Mouse (Mus musculus) heart, adult 2 months (tissue): ENCODE measurements around the gene Evi5. TPM values are rescaled to one million over a fixed set of nuclear protein-coding genes. Genes with fewer than 3 reads are reported as not detected.

Source experiments
- DNase-seq, 2 experiments: peaks; one replicate each; pipeline ENCODE4 v3.0.0; 2021
- H3K27ac ChIP-seq: fragments of 200-600 bp; 2 replicates; pipeline ENCODE4 v1.8.1; 2022
- H3K27me3 ChIP-seq: fragments of 200-500 bp; 2 replicates; pipeline ENCODE4 v1.6.1; 2012; ENCODE audit warnings: mild to moderate bottlenecking, low read length, inconsistent platforms, mixed read lengths; ENCODE audit not compliant: control insufficient read depth, insufficient read depth
- H3K36me3 ChIP-seq: fragments of 200-500 bp; 2 replicates; pipeline ENCODE4 v1.6.1; 2012; ENCODE audit warnings: low read length, inconsistent platforms; ENCODE audit not compliant: control insufficient read depth, insufficient read depth
- H3K4me1 ChIP-seq: fragments of 200-500 bp; 2 replicates; pipeline ENCODE4 v1.6.1; 2011; ENCODE audit warnings: low read length; ENCODE audit not compliant: control insufficient read depth, insufficient read depth
- H3K4me3 ChIP-seq: fragments of 200-600 bp; 2 replicates; pipeline ENCODE4 v1.8.1; 2022
- H3K79me2 ChIP-seq: fragments of 200-500 bp; replicated peaks from 2 replicates; pipeline ENCODE4 v1.6.1; 2012; ENCODE audit warnings: mild to moderate bottlenecking, inconsistent platforms, low read length, moderate library complexity, mixed read lengths; ENCODE audit not compliant: control insufficient read depth, insufficient read depth
- H3K9ac ChIP-seq: fragments of 200-500 bp; 2 replicates; pipeline ENCODE4 v1.6.1; 2012; ENCODE audit warnings: low read depth, mild to moderate bottlenecking, control low read depth, inconsistent platforms, low read length, mixed read lengths
- CTCF ChIP-seq: fragments of 200-600 bp; IDR thresholded peaks from 2 replicates; pipeline ENCODE4 v1.8.1; 2022; ENCODE audit warnings: antibody characterized with exemption, mild to moderate bottlenecking, moderate library complexity
- EP300 ChIP-seq: fragments of 200-500 bp; IDR thresholded peaks from 2 replicates; pipeline ENCODE4 v1.6.1; 2011; ENCODE audit warnings: low read depth, low read length, control low read depth; ENCODE audit not compliant: insufficient read depth
- POLR2A ChIP-seq: fragments of 200-500 bp; IDR thresholded peaks from 2 replicates; pipeline ENCODE4 v1.6.1; 2011; ENCODE audit warnings: mild to moderate bottlenecking, low read depth, low read length, control low read depth; ENCODE audit not compliant: insufficient read depth
- WGBS: fragments of 180-500 bp; shearing (Covaris S2); methylation state at CpG from one replicate; pipeline ENCODE4 v1.1.7; 2018; 5-methylcytosine and 5-hydroxymethylcytosine counted together
- intact Hi-C: fragments of 180-260 bp; cut with DNase I; formaldehyde crosslinking; loops from one replicate; pipeline ENCODE4 v1.15.1; 2025
- polyA plus RNA-seq: library from polyadenylated mRNA; depleted of rRNA; stranded (reverse); fragments of >200 nt; gene quantifications from 2 replicates; pipeline ENCODE4 v1.2.3, GENCODE M21; 2012
- total RNA-seq, 2 experiments: library from RNA; stranded (reverse); gene quantifications; 2 replicates each; pipeline ENCODE4 v1.2.3; 2021

The Evi5 gene
- total and polyA plus RNA-seq, 3 experiments, result 7.4 to 21.7 (median 20.5) TPM

DNA sequence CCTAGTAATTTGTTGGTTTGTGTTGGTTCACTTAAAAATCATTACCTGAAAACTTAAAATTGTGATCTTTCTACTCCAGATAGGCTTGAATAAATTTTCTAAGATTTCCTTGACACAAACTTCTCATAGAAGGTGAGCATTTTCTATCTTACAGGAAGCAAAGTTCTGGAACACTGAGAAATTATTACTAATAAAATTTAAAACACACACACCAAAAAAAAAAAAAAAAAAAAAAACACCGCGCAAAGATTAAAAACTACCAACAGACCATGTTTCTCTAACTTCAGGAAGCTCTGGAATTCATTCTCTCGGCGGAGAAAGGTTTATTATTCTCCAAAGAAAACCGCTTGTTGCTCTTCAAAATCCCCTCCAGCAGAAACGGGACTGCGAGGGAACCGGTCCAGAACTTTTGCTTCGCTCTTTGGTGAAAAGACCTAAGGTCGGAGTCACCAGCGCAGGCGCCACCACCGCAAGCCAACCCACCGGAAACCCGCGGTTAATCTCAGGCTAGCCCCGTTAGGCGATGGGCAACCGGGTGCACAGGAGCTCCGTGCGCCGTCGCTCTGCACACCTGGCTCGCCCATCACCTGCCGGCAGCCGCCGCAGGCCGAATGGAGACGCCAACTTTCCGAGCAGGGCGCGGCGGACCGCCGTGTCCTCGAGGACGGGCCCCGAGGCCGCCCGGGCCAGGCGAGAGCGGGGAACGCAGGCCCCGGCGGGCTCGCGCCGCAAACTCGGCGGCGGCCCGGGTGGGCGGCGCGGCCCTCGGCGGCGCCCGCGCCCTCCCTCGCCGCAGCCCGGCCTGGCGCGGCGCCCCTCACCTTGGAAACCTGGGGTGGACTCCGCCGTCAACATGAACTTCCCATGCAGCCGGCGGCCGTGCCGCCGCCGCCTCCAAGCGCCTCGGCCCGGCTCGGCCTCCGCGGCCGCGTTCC lies 6.7 kb downstream of the Evi5 start:
- WGBS, result under 1% methylated on average over 64 of the region's 82 CpGs
- TF ChIP-seq EP300 (no peak), CTCF (no peak), POLR2A (0 out of 2 replicates have a peak, but pooled peaks have one; percentile 32)
- H3K9ac ChIP-seq, result peak overlapping the region; percentile 95
- peaks cover 4% of the 10 kb centered on the region for H3K79me2 ChIP-seq
- H3K27me3 ChIP-seq, result no peaks in the 10 kb centered on the region
- DNase-seq, result peak; percentile 79 to 82
- H3K27ac ChIP-seq, result peak overlapping the region; percentile 85
- H3K4me1 ChIP-seq, result peaks cover 2% of the 10 kb centered on the region
- peaks cover 8% of the 10 kb centered on the region for H3K36me3 ChIP-seq
- peak overlapping the region; percentile 82 for H3K4me3 ChIP-seq
- intact Hi-C loops, result loop anchor here (2.0 to 5.0 kb wide), 2 partner anchors 33 to 61 kb away; partner anchors contain the start of gene Rpl5

DNA sequence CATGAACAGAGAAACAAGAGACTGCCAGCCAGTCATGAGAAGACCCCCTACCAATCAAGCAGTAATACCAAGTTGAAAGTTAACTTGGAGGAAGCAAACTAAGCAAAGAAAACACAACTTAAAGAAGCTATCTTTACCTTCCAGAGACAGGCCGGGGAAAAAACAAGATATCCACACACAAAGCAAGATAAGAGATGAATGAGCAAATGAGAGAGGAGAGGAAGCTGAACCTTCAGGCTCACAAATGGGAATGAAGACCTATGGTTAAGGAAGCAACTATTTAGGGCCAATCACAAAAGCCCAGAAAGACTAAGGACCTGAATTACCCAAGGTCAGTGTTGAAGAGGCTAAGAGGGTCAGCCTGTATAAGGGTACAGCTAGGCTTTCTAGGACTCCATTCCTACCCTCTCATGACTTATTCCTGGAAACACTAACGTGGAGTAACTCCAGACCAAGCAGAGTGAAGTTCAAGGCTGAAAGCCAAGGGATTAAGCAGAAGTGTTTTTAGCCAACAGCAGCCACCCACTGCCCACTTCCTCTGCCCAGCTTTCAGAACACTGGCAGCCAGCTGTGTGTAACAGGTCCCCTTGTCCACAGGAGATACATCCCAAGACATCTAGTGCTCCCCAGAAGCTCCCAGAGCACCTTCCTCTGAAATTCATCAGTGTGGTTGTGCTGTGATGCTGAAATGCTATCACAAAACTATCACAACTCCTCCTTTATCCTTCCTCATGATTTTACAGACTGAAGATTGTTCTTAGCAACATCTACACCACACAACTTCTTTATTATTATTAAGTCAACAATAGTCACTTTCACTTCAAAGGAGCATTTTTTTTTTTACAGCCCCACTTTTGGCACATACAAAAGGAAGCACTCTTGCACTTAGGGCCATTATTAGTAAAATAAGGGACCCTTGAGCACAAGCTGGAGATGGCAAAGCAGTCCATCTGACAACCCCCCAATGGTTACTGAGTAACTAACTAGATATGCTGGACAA lies 8.5 kb downstream of the Evi5 start:
- no peaks in the 10 kb centered on the region for H3K27me3 ChIP-seq
- 11% methylated on average over 2 of the region's 2 CpGs for WGBS
- peak; percentile 34 to 55 for DNase-seq
- no peak overlapping the region for H3K27ac ChIP-seq
- no peak overlapping the region for H3K9ac ChIP-seq
- H3K4me1 ChIP-seq, result peaks cover 4% of the 10 kb centered on the region
- intact Hi-C loops, result loop anchor here (5.0 kb wide), 1 partner anchor 59 kb away; no protein-coding TSS in a partner anchor
- H3K36me3 ChIP-seq, result peaks cover 8% of the 10 kb centered on the region
- H3K4me3 ChIP-seq, result no peak overlapping the region
- H3K79me2 ChIP-seq, result peaks cover 9% of the 10 kb centered on the region
- TF ChIP-seq CTCF (no peak), EP300 (no peak), POLR2A (no peak)

DNA sequence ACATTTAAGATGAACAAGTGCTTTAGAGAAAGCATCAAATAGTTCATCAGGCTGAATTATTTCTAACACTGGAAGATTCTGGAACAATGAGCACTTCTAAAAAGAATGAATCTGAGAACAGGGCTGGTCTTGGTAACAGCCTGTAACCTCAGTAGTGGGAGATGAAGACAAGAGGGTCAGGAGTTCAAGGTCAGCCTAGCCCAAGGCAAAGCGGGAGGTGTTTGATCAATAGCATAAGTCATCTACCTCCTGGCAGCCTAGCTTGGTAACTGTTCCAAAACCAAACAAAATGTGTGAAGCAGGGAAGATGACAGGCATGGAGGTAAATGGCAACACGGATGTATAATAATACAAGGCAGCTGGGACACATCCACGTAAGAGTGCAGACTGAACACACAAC lies 10.9 kb downstream of the Evi5 start:
- DNase-seq, result no peak
- Histone ChIP-seq H3K4me3 (no peak overlapping the region), H3K9ac (no peak overlapping the region), H3K27me3 (no peaks in the 10 kb centered on the region), H3K36me3 (peaks cover 10% of the 10 kb centered on the region), H3K27ac (no peak overlapping the region), H3K79me2 (peaks cover 10% of the 10 kb centered on the region), H3K4me1 (peaks cover 4% of the 10 kb centered on the region)
- TF ChIP-seq EP300 (no peak), CTCF (no peak), POLR2A (no peak)
- intact Hi-C loops, result no loop called here
- 76% methylated on average over 3 of the region's 3 CpGs for WGBS

DNA sequence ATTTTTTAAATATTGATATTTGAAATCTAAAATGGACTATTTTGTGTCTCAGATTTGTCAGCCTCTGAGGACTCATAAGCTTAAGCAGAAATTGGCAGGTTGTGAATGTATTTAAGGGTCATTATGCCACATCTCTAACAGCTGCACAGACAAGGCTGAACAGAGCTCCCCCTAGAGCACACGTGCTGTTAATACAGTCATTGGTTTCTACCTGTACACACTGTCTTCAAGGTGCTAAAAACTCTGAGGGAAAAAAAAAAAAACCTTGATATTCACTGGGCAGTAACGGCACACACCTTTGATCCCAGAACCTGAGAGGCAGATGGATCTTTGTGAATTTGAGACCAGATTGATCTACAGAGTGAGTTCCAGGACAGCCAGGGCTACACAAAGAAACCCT lies 15.9 kb downstream of the Evi5 start:
- intact Hi-C loops, result no loop called here
- H3K4me3 ChIP-seq, result no peak overlapping the region
- peaks cover 2% of the 10 kb centered on the region for H3K36me3 ChIP-seq
- no peak for TF ChIP-seq EP300
- TF ChIP-seq CTCF, result peak; percentile 70
- TF ChIP-seq POLR2A, result no peak
- no peak overlapping the region for H3K27ac ChIP-seq
- H3K9ac ChIP-seq, result no peak overlapping the region
- no peaks in the 10 kb centered on the region for H3K27me3 ChIP-seq
- H3K4me1 ChIP-seq, result peaks cover 4% of the 10 kb centered on the region
- WGBS, result 54% methylated on average over 2 of the region's 2 CpGs
- peaks cover 7% of the 10 kb centered on the region for H3K79me2 ChIP-seq
- DNase-seq, result no peak

DNA sequence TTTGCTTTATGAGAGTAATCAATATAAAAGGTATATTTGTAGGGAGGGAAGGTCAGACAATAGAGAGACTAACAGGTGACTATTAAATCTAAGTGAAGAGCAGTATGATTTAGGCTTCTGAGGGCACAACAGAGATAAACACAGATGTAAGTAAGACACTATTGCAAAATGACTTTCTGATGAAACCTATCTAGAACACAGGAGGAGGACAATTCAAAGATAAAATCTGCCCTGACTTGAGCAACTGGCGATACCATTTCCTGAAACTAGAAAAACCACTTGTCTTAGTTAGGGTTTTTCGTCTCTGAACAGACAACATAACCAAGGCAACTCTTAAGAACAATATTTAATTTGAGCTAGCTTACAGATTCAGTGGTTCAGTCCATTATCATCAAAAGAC lies 19.4 kb downstream of the Evi5 start:
- intact Hi-C loops, result no loop called here
- H3K36me3 ChIP-seq, result no peaks in the 10 kb centered on the region; the same call in none of the 2 replicates
- H3K27ac ChIP-seq, result no peak overlapping the region
- no peaks in the 10 kb centered on the region for H3K27me3 ChIP-seq
- H3K9ac ChIP-seq, result no peak overlapping the region
- peaks cover 5% of the 10 kb centered on the region for H3K4me1 ChIP-seq
- TF ChIP-seq EP300 (no peak), POLR2A (no peak)
- H3K4me3 ChIP-seq, result no peak overlapping the region
- no peak for DNase-seq
- 64% methylated on average over 2 of the region's 2 CpGs for WGBS
- no peaks in the 10 kb centered on the region; the same call in 1 of the 2 replicates for H3K79me2 ChIP-seq
